Mouse (Mus musculus): ENCODE results near the gene Rgs12. TPM values are rescaled to one million over a fixed set of nuclear protein-coding genes. Genes with fewer than 3 reads are reported as not detected.
A peak's percentile ranks its signal among the peaks of the same experiment; 100 is the strongest.

The Rgs12 gene
- polyA plus RNA-seq, 1 experiment from 2014 or later, result 30.0 TPM

DNA sequence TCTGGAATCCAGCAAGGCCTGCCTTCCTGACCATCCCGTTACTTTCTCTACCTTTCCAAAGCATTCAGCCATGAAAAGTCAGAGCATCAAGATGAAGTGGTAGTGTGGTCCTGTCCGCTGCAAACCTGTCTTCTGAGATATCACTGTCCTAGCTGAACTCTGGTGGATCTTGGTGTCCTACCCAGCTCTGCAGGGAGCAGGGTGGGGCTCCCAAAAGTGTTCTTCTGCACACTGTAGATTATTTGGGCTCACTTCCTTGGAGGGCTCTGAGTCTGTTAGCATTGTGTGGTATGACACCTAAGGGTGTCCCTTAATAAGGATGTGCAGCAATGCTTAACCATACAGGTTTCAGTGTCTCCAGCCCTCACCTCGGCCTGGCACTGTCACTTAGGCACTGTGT lies 56.4 kb downstream of the Rgs12 start:
- Histone ChIP-seq H3K36me3 (ENCODE audit: control insufficient read depth, insufficient read depth) (no peaks in the 10 kb centered on the region; the same call in 1 of the 2 replicates), H3K9me3 (replicated peaks; ENCODE audit: control insufficient read depth, low read length) (no peaks in the 10 kb centered on the region), H3K27ac (ENCODE audit: low read length) (no peak overlapping the region), H3K4me1 (ENCODE audit: control insufficient read depth, insufficient read depth, low read length) (peaks cover 21% of the 10 kb centered on the region), H3K9ac (ENCODE audit: low read length) (no peak overlapping the region), H3K4me2 (ENCODE audit: low read depth, low read length) (no peak overlapping the region), H3K4me3 (ENCODE audit: low read length) (no peak overlapping the region), H3K27me3 (ENCODE audit: control insufficient read depth, insufficient read depth, low read length) (no peaks in the 10 kb centered on the region)
- ATAC-seq (replicated peaks; ENCODE audit: extremely low read depth, insufficient read depth, low FRiP score), result no peak
- WGBS, result 92% methylated on average over 3 of the region's 3 CpGs

DNA sequence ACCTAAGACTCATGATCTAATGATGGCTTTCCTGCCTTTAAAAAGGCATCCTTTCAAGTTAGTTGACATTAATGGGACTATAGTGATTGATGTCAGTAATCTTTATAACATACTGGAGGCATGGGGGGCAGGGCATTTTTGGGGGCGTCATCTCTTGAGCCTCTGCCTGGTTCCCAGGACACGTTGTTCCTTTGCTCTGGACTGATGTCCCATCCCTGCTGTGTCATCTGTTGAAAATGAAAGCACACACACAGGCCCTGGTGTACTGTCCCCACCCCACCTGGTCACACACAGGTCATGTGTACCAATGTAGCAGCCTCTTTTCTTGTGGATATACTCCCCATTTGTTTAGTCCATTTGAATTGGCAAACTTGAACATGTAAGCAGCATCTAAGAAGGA lies 57.4 kb downstream of the Rgs12 start:
- H3K9ac ChIP-seq (ENCODE audit: low read length), result no peak overlapping the region
- no peak overlapping the region for H3K4me2 ChIP-seq (ENCODE audit: low read depth, low read length)
- ATAC-seq (replicated peaks; ENCODE audit: extremely low read depth, insufficient read depth, low FRiP score), result no peak
- H3K4me1 ChIP-seq (ENCODE audit: control insufficient read depth, insufficient read depth, low read length), result peaks cover 21% of the 10 kb centered on the region
- no peaks in the 10 kb centered on the region for H3K27me3 ChIP-seq (ENCODE audit: control insufficient read depth, insufficient read depth, low read length)
- no peaks in the 10 kb centered on the region; the same call in 1 of the 2 replicates for H3K36me3 ChIP-seq (ENCODE audit: control insufficient read depth, insufficient read depth)
- WGBS, result 83% methylated on average over 2 of the region's 2 CpGs
- H3K4me3 ChIP-seq (ENCODE audit: low read length), result no peak overlapping the region
- no peaks in the 10 kb centered on the region for H3K9me3 ChIP-seq (replicated peaks; ENCODE audit: control insufficient read depth, low read length)
- H3K27ac ChIP-seq (ENCODE audit: low read length), result no peak overlapping the region

DNA sequence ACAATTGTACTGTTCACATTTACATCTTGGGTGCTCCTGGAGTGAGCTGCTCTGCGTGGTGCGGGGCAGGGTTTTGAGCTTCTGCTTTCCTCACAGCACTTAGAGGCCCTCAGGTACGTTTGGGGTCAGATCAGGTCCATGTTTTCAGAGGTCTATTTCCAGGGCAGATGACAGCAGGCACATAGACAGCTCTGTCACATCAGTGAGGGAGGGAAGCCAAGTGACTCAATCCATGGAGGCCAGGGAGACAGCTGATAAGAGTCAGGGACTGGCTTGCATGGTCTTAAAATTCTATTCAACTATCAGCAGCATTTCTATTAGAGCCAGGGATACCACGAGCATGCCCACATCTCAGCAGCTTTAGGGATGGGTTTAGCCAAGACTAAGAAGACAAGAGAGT lies 59.9 kb downstream of the Rgs12 start:
- H3K9ac ChIP-seq (ENCODE audit: low read length), result no peak overlapping the region
- H3K4me1 ChIP-seq (ENCODE audit: control insufficient read depth, insufficient read depth, low read length), result peaks cover 10% of the 10 kb centered on the region; the same call in 1 of the 2 replicates
- no peaks in the 10 kb centered on the region for H3K9me3 ChIP-seq (replicated peaks; ENCODE audit: control insufficient read depth, low read length)
- H3K4me3 ChIP-seq (ENCODE audit: low read length), result no peak overlapping the region
- WGBS, result 55% methylated on average over 4 of the region's 4 CpGs
- no peaks in the 10 kb centered on the region for H3K27me3 ChIP-seq (ENCODE audit: control insufficient read depth, insufficient read depth, low read length)
- H3K4me2 ChIP-seq (ENCODE audit: low read depth, low read length), result no peak overlapping the region
- peak overlapping the region; percentile 27; the same call in 1 of the 2 replicates for H3K27ac ChIP-seq (ENCODE audit: low read length)
- ATAC-seq (replicated peaks; ENCODE audit: extremely low read depth, insufficient read depth, low FRiP score), result 0 out of 2 replicates have a peak, but pooled peaks have one; percentile 39
- H3K36me3 ChIP-seq (ENCODE audit: control insufficient read depth, insufficient read depth), result no peaks in the 10 kb centered on the region; the same call in 1 of the 2 replicates

DNA sequence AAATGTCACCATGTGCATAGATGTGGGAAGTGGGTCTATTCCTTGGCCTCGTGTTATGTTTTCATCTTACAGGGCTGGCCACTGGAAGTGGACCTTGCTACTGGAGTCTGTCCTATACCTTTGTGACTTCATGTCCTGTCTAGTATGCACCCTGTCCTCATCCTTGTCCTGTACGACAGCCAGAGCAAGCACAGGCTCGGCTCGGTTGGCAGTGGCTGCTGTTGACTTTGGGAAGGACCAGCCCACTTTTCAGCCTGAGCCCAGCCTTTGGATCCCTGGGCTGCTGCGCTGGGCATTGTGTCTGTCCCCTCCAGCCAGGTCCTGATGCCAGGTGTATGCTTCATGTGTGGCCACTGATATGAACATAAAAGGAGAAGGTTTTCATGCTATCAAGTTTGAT lies 61.4 kb downstream of the Rgs12 start:
- no peak for ATAC-seq (replicated peaks; ENCODE audit: extremely low read depth, insufficient read depth, low FRiP score)
- no peaks in the 10 kb centered on the region for H3K9me3 ChIP-seq (replicated peaks; ENCODE audit: control insufficient read depth, low read length)
- H3K36me3 ChIP-seq (ENCODE audit: control insufficient read depth, insufficient read depth), result no peaks in the 10 kb centered on the region; the same call in 1 of the 2 replicates
- H3K27ac ChIP-seq (ENCODE audit: low read length), result no peak overlapping the region
- peaks cover 10% of the 10 kb centered on the region; the same call in 1 of the 2 replicates for H3K4me1 ChIP-seq (ENCODE audit: control insufficient read depth, insufficient read depth, low read length)
- no peak overlapping the region for H3K4me2 ChIP-seq (ENCODE audit: low read depth, low read length)
- H3K4me3 ChIP-seq (ENCODE audit: low read length), result no peak overlapping the region
- no peaks in the 10 kb centered on the region for H3K27me3 ChIP-seq (ENCODE audit: control insufficient read depth, insufficient read depth, low read length)
- no peak overlapping the region for H3K9ac ChIP-seq (ENCODE audit: low read length)
- WGBS, result 67% methylated on average over 5 of the region's 5 CpGs

DNA sequence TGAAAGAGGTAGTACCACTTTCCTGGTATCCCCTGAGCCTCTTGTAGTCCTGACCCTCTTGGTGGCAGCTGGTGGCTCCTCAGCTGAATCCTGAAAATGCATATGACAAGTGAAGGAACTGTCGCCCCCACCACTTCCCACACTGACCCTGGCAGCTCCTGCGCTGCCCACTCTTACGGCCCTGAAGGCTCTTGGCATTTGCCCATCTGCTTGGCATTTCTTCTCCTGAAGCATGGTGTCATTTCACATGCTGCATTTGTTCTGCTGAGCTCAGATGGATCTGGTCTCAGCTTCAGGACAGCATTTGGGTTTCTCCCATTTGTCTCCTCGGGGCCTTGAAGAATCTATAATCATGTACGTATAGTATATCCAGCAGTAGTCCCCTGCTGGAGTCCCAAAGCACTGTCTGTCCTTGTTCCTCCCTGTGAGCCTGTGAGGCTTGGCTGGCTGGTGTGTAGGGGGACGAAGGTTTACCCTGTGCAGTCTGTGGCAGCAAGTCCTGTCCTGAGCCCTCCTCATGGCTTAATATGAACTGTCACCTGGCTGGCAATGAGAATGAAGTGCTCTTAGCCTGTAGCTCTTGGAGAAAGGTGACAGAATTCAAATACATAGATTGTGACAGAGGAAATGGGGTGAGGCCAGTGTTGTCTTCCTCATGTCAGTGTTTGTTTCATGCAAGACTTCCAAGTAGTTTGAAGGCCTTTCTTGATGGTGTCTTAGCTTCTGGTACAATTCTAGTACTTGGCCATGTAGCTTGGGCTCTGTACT lies 62.1 kb downstream of the Rgs12 start:
- Histone ChIP-seq H3K27ac (ENCODE audit: low read length) (no peak overlapping the region), H3K36me3 (ENCODE audit: control insufficient read depth, insufficient read depth) (no peaks in the 10 kb centered on the region; the same call in 1 of the 2 replicates), H3K27me3 (ENCODE audit: control insufficient read depth, insufficient read depth, low read length) (no peaks in the 10 kb centered on the region), H3K4me1 (ENCODE audit: control insufficient read depth, insufficient read depth, low read length) (peaks cover 10% of the 10 kb centered on the region; the same call in 1 of the 2 replicates), H3K4me2 (ENCODE audit: low read depth, low read length) (no peak overlapping the region), H3K4me3 (ENCODE audit: low read length) (no peak overlapping the region), H3K9me3 (replicated peaks; ENCODE audit: control insufficient read depth, low read length) (no peaks in the 10 kb centered on the region), H3K9ac (ENCODE audit: low read length) (no peak overlapping the region)
- 89% methylated on average over 6 of the region's 6 CpGs for WGBS
- ATAC-seq (replicated peaks; ENCODE audit: extremely low read depth, insufficient read depth, low FRiP score), result no peak

DNA sequence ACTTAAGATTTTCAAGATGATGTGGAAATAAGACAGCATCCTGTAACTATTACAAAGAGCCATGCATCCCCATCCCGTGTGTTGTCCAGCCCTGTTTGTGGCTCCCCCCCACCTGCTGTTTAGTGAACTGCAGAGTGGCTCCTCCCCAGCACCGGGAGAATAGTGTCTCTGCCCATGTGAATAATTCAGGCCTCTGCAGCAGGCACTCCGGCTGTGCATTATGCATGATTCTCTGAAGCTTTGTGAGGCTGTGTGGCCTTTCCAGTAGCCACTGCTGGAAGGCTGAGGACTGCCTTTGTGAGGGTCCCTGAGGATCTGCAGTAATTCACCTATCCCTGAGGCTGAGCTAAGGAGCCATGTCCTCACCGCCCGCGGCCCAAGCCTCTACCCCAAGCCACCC lies 64.8 kb downstream of the Rgs12 start:
- ATAC-seq (replicated peaks; ENCODE audit: extremely low read depth, insufficient read depth, low FRiP score), result no peak
- Histone ChIP-seq H3K4me2 (ENCODE audit: low read depth, low read length) (no peak overlapping the region), H3K4me3 (ENCODE audit: low read length) (no peak overlapping the region), H3K9ac (ENCODE audit: low read length) (no peak overlapping the region), H3K36me3 (ENCODE audit: control insufficient read depth, insufficient read depth) (no peaks in the 10 kb centered on the region), H3K27me3 (ENCODE audit: control insufficient read depth, insufficient read depth, low read length) (no peaks in the 10 kb centered on the region), H3K27ac (ENCODE audit: low read length) (no peak overlapping the region), H3K9me3 (replicated peaks; ENCODE audit: control insufficient read depth, low read length) (no peaks in the 10 kb centered on the region), H3K4me1 (ENCODE audit: control insufficient read depth, insufficient read depth, low read length) (peaks cover 6% of the 10 kb centered on the region)
- 79% methylated on average over 6 of the region's 6 CpGs for WGBS

DNA sequence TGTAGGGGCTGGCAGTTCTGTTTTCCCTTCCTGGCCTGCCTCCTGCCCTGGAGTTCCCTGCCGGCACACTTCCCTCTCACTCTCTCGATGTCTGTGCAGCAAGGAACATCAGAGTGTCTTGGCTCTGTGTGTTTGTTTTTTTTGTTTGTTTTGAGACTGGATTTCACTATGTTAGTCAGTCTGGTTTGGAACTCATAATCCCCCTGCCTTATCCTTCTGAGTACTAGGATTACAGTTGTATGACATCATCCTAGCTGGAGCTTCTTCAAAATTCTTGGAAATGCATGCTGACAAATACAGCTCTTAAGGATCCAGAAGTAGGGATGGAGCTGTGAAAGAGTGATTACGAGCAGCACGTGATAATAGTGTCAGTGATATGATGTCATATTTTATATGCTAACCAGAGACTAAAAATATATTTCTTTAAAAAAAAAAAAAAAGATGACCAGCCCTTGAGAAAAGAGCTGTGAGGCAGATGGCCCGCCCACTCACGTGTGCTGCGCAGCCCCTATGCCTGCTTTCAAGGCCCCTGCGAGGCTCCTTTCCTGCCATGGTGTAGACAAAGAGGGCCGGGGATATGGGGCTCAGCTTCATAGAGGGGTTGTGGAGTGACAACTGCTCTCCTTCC lies 70.5 kb downstream of the Rgs12 start:
- Histone ChIP-seq H3K4me2 (ENCODE audit: low read depth, low read length) (no peak overlapping the region), H3K9ac (ENCODE audit: low read length) (peak overlapping the region; percentile 30; the same call in 1 of the 2 replicates), H3K27ac (ENCODE audit: low read length) (peak overlapping the region; percentile 58), H3K36me3 (ENCODE audit: control insufficient read depth, insufficient read depth) (peaks cover 6% of the 10 kb centered on the region), H3K27me3 (ENCODE audit: control insufficient read depth, insufficient read depth, low read length) (no peaks in the 10 kb centered on the region), H3K4me3 (ENCODE audit: low read length) (no peak overlapping the region), H3K4me1 (ENCODE audit: control insufficient read depth, insufficient read depth, low read length) (peaks cover 29% of the 10 kb centered on the region), H3K9me3 (replicated peaks; ENCODE audit: control insufficient read depth, low read length) (no peaks in the 10 kb centered on the region)
- WGBS, result 61% methylated on average over 9 of the region's 9 CpGs
- peak; percentile 47; the same call in 1 of the 2 replicates for ATAC-seq (replicated peaks; ENCODE audit: extremely low read depth, insufficient read depth, low FRiP score)

DNA sequence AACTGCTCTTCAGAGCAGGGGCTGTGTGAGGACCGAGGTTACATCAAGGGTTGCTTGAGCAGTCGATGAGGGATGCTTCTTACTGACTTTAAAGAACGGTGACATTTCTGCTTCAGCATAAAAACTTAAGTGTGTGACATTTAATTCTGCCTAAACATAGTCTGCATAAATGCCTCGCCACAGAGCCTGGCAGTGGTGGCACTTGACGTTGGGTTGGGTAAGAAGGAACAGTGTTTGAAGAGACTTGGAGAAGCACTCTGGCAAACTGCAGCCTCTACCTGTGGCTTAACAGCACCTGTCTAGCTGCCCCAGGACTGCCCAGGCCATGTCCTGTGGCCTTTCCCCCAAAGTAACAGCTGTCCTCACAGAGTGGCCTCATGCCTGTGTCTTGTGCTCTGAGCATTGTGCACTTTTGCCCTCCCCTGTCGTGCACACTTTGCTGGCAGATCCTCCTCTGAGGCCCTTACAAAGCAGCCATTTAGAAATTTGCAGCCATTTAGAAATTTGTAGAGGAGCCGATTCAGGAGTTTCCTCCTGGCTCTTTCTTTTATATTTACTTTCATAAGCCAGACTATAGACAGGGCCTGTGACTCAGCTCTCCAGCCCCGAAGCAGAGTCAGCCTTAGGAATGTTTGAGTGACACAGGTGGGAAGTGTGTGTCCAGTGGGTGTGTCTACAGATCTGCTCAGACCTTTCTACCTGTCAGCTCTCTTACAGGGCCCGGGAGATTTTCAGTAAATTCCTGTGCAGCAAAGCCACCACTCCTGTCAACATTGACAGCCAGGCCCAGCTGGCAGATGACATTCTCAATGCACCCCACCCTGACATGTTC lies 71.4 kb downstream of the Rgs12 start:
- Histone ChIP-seq H3K27me3 (ENCODE audit: control insufficient read depth, insufficient read depth, low read length) (no peaks in the 10 kb centered on the region), H3K36me3 (ENCODE audit: control insufficient read depth, insufficient read depth) (peaks cover 7% of the 10 kb centered on the region), H3K4me1 (ENCODE audit: control insufficient read depth, insufficient read depth, low read length) (peaks cover 29% of the 10 kb centered on the region), H3K9ac (ENCODE audit: low read length) (0 out of 2 replicates have a peak overlapping the region, but pooled peaks have one; percentile 5), H3K27ac (ENCODE audit: low read length) (peak overlapping the region; percentile 39; the same call in 1 of the 2 replicates), H3K4me2 (ENCODE audit: low read depth, low read length) (no peak overlapping the region), H3K9me3 (replicated peaks; ENCODE audit: control insufficient read depth, low read length) (no peaks in the 10 kb centered on the region), H3K4me3 (ENCODE audit: low read length) (no peak overlapping the region)
- WGBS, result 65% methylated on average over 9 of the region's 9 CpGs
- no peak for ATAC-seq (replicated peaks; ENCODE audit: extremely low read depth, insufficient read depth, low FRiP score)

All from heart, embryonic 16.5 days (tissue).